Mouse (Mus musculus) lung, postnatal 10 days (tissue): ENCODE measurements around the gene Plxdc1.
"Not testable (repeated sequence)": the region's sequence is repeated elsewhere in the genome, so short reads cannot be mapped to it uniquely, and the experiment has no call there.

Experiments
- DNase-seq: peaks from one replicate; pipeline ENCODE4 v3.0.0; 2021

Plxdc1 gene

GRCm38 (mm10) chr11:97953179-97953938 lies 32.9 kb downstream of the Plxdc1 start:
- DNase-seq, result no peak

GRCm38 (mm10) chr11:97952367-97953006 lies 33.8 kb downstream of the Plxdc1 start:
- DNase-seq, result no peak

- no peak for DNase-seq
These were observed 36.4 kb downstream of the Plxdc1 start for GRCm38 (mm10) chr11:97949703-97950475.

GRCm38 (mm10) chr11:97947426-97947825 lies 38.8 kb downstream of the Plxdc1 start:
- DNase-seq, result peak; percentile 63

- DNase-seq, result not testable (repeated sequence)
These were observed 40.4 kb downstream of the Plxdc1 start for GRCm38 (mm10) chr11:97945738-97946289.

- DNase-seq, result no peak
These were observed 41.2 kb downstream of the Plxdc1 start for GRCm38 (mm10) chr11:97945031-97945430.

- DNase-seq, result no peak
These were observed 43.0 kb downstream of the Plxdc1 start for GRCm38 (mm10) chr11:97943256-97943655.

- DNase-seq, result no peak
These were observed 43.7 kb downstream of the Plxdc1 start for GRCm38 (mm10) chr11:97942420-97943111.

GRCm38 (mm10) chr11:97937469-97938105 lies 48.7 kb downstream of the Plxdc1 start:
- no peak for DNase-seq

GRCm38 (mm10) chr11:97936758-97937157 lies 49.5 kb downstream of the Plxdc1 start:
- peak; percentile 74 for DNase-seq

- no peak for DNase-seq
These were observed 50.2 kb downstream of the Plxdc1 start for GRCm38 (mm10) chr11:97935913-97936575.

- DNase-seq, result no peak
These were observed 52.7 kb downstream of the Plxdc1 start for GRCm38 (mm10) chr11:97933553-97933952.

- peak; percentile 59 for DNase-seq
These were observed 57.3 kb downstream of the Plxdc1 start for GRCm38 (mm10) chr11:97928905-97929304.

GRCm38 (mm10) chr11:97924217-97924616 lies 62.0 kb downstream of the Plxdc1 start:
- no peak for DNase-seq

- no peak for DNase-seq
These were observed 62.6 kb downstream of the Plxdc1 start for GRCm38 (mm10) chr11:97923639-97924038.

- no peak for DNase-seq
These were observed 70.2 kb downstream of the Plxdc1 start for GRCm38 (mm10) chr11:97915974-97916503.

GRCm38 (mm10) chr11:97915471-97915870 lies 70.8 kb downstream of the Plxdc1 start:
- DNase-seq, result no peak

GRCm38 (mm10) chr11:97913111-97913510 lies 73.1 kb downstream of the Plxdc1 start:
- no peak for DNase-seq

- no peak for DNase-seq
These were observed 77.5 kb downstream of the Plxdc1 start for GRCm38 (mm10) chr11:97908634-97909348.

GRCm38 (mm10) chr11:97907935-97908334 lies 78.3 kb downstream of the Plxdc1 start:
- DNase-seq, result no peak

GRCm38 (mm10) chr11:97906905-97907304 lies 79.3 kb downstream of the Plxdc1 start:
- no peak for DNase-seq
